Comparison of ENCODE assay signal across 27 mouse cellular contexts in genomic region chr1:186505051-186505711, GRCm38 (mm10).
DNase-seq lines count a peak whose midpoint lies in the region; ATAC-seq and TF ChIP-seq lines count a peak whose summit lies in the region.
"Had no signal": no experiment of that assay in that cellular context is flagged by ENCODE, and none has a peak within 500 bp of the region (broad histone marks: within the 10 kb centered on the region; RNA-seq: fewer than 3 reads in every experiment).

No protein-coding gene starts in this region.

- H3K9ac ChIP-seq in forebrain, embryonic 12.5 days = no peak overlapping the region
- no peak overlapping the region for H3K9ac ChIP-seq in forebrain, embryonic 15.5 days (replicated peaks)
- H3K9ac ChIP-seq in heart, adult 2 months (ENCODE audit: low read depth, low read length) = no peak overlapping the region
- H3K9ac ChIP-seq: embryonic facial prominence, embryonic 12.5 days; embryonic facial prominence, embryonic 15.5 days; hindbrain, embryonic 13.5 days; intestine, embryonic 15.5 days had no signal

- intact Hi-C loops in heart, adult 2 months (cut with DNase I) = no loop called here

- peaks cover 17% of the 10 kb centered on the region; the same call in 1 of the 2 replicates for H3K4me1 ChIP-seq in forebrain, embryonic 12.5 days
- H3K4me1 ChIP-seq in forebrain, embryonic 15.5 days = peaks cover 14% of the 10 kb centered on the region
- H3K4me1 ChIP-seq in heart, adult 2 months (ENCODE audit: control insufficient read depth, insufficient read depth, low read length) = no peaks in the 10 kb centered on the region
- H3K4me1 ChIP-seq: hindbrain, embryonic 10.5 days; hindbrain, embryonic 13.5 days had no signal

- no peak overlapping the region for H3K4me2 ChIP-seq in forebrain, embryonic 12.5 days
- no peak overlapping the region for H3K4me2 ChIP-seq in forebrain, embryonic 15.5 days (replicated peaks)
- H3K4me2 ChIP-seq: embryonic facial prominence, embryonic 12.5 days; embryonic facial prominence, embryonic 15.5 days; heart, embryonic 11.5 days; hindbrain, embryonic 13.5 days; intestine, embryonic 15.5 days had no signal

- WGBS in forebrain, embryonic 12.5 days = 25% methylated on average over 6 of the region's 6 CpGs
- WGBS in forebrain, embryonic 15.5 days = 14% methylated on average over 6 of the region's 6 CpGs
- 94% methylated on average over 6 of the region's 6 CpGs for WGBS in heart, adult 2 months

- H3K79me2 ChIP-seq in heart, adult 2 months (replicated peaks; ENCODE audit: control insufficient read depth, insufficient read depth, low read length) = no peaks in the 10 kb centered on the region

- no peak for TF ChIP-seq EP300 in heart, adult 2 months (IDR thresholded peaks at IDR 0.05; ENCODE audit: insufficient read depth, low read depth, low read length)

- DNase-seq in heart, adult 11 months = peak; percentile 50
- no peak for DNase-seq in heart, adult 9 months (ENCODE audit: low spot score in 2 of 2)
- peak; percentile 88 for DNase-seq in retina, postnatal 1 day
- DNase-seq in cerebellum, postnatal 14 days = no peak
- no peak for DNase-seq in heart, adult 2 months
- no peak for DNase-seq in testis, postnatal 10 days (ENCODE audit: low spot score)
- DNase-seq: adrenal gland, adult 2 months; adrenal gland, postnatal 14 days; B cell, adult 2 months; cerebellum, adult 11-12 months; cerebellum, adult 8-10 months; cerebellum, postnatal 10 days; gastrocnemius, postnatal 14 days; heart, adult 18-20 months; kidney, adult 11 months; kidney, adult 8-10 months had no signal

- H3K4me3 ChIP-seq in forebrain, embryonic 12.5 days (replicated peaks) = no peak overlapping the region
- H3K4me3 ChIP-seq in forebrain, embryonic 15.5 days = no peak overlapping the region
- no peak overlapping the region for H3K4me3 ChIP-seq in heart, adult 2 months
- H3K4me3 ChIP-seq: embryonic facial prominence, embryonic 12.5 days; embryonic facial prominence, embryonic 15.5 days; hindbrain, embryonic 10.5 days; hindbrain, embryonic 13.5 days; intestine, embryonic 15.5 days had no signal

- 0 out of 2 replicates have a peak overlapping the region, but pooled peaks have one; percentile 21 for H3K27ac ChIP-seq in forebrain, embryonic 12.5 days
- H3K27ac ChIP-seq in forebrain, embryonic 15.5 days (replicated peaks) = no peak overlapping the region
- H3K27ac ChIP-seq in heart, adult 2 months = no peak overlapping the region
- H3K27ac ChIP-seq: embryonic facial prominence, embryonic 12.5 days; embryonic facial prominence, embryonic 15.5 days; hindbrain, embryonic 10.5 days; hindbrain, embryonic 13.5 days; intestine, embryonic 15.5 days had no signal

- no peaks in the 10 kb centered on the region for H3K27me3 ChIP-seq in forebrain, embryonic 12.5 days
- H3K27me3 ChIP-seq in forebrain, embryonic 15.5 days = no peaks in the 10 kb centered on the region
- H3K27me3 ChIP-seq in heart, adult 2 months (ENCODE audit: control insufficient read depth, insufficient read depth, low read length) = no peaks in the 10 kb centered on the region
- H3K27me3 ChIP-seq: CH12.LX; embryonic facial prominence, embryonic 12.5 days; embryonic facial prominence, embryonic 15.5 days; hindbrain, embryonic 13.5 days; intestine, embryonic 15.5 days had no signal

- no peak for TF ChIP-seq POLR2A in heart, adult 2 months (IDR thresholded peaks at IDR 0.05; ENCODE audit: insufficient read depth, low read depth, low read length)

- no peak for TF ChIP-seq CTCF in heart, adult 2 months (IDR thresholded peaks at IDR 0.05)

- ATAC-seq in forebrain, embryonic 12.5 days (ENCODE audit: low FRiP score) = peak; percentile 76
- ATAC-seq in forebrain, embryonic 15.5 days (replicated peaks) = 0 out of 2 replicates have a peak, but pooled peaks have one; percentile 59
- ATAC-seq: hindbrain, embryonic 16.5 days; intestine, embryonic 15.5 days had no signal

- no peaks in the 10 kb centered on the region for H3K36me3 ChIP-seq in forebrain, embryonic 12.5 days (replicated peaks)
- no peaks in the 10 kb centered on the region for H3K36me3 ChIP-seq in forebrain, embryonic 15.5 days
- no peaks in the 10 kb centered on the region for H3K36me3 ChIP-seq in heart, adult 2 months (ENCODE audit: control insufficient read depth, insufficient read depth, low read length)
- H3K36me3 ChIP-seq: embryonic facial prominence, embryonic 12.5 days; embryonic facial prominence, embryonic 15.5 days; G1E; hindbrain, embryonic 10.5 days; hindbrain, embryonic 13.5 days; intestine, embryonic 15.5 days had no signal

- H3K9me3 ChIP-seq in forebrain, embryonic 12.5 days = no peaks in the 10 kb centered on the region
- H3K9me3 ChIP-seq in forebrain, embryonic 15.5 days = no peaks in the 10 kb centered on the region
- H3K9me3 ChIP-seq: embryonic facial prominence, embryonic 12.5 days; embryonic facial prominence, embryonic 15.5 days; hindbrain, embryonic 10.5 days; hindbrain, embryonic 13.5 days; intestine, embryonic 15.5 days had no signal

Comparison
In these comparisons a context has a peak if more than half of its experiments do, and no peak if none do; other contexts are left out.
1. DNase-seq: peak in heart, adult 11 months (single experiment) and retina, postnatal 1 day (single experiment); none in heart, adult 9 months (0 of 2), cerebellum, postnatal 14 days (0 of 2), heart, adult 2 months (0 of 2) and testis, postnatal 10 days (single experiment).